Comparison of ENCODE assay signal across 10 mouse cellular contexts in the genomic region with DNA sequence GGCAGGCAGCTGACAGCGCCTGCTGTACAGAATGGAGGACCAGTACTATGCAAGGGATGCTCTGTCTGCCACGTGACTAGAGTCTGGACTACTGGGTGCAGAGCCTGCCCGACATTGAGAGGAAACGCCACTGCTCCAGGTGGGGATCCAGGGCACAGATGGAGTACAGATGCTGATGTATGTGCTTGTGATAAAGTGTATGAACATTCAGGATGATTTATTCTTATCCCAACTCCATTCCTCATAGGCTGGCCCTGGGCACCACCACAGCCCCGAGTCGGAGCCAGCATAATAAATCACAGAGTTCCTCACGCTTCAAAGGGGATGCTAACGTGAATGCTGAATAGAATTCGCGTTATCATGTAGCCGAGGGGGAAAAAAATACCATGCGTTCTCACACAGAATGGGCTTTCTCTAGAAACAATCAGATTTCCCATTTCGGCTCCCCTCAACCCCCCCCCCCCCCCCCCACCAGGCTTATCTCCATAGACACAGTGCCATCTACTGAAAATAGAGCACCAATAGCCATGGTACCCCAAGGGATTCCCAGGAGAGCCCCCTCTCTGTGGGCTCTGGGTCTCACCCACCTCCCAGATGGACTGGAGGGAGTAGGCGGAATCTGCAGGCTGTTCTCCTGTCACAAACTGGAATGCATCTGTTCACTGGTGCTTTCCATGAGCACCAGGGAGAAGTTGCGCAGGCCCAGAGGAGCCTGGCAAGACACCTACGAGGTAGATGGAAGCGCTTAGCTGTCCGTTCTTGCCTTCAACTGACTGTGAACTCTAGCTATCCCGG.
DNase-seq lines count a peak whose midpoint lies in the region; ATAC-seq lines count a peak whose summit lies in the region.
"Had no signal": no experiment of that assay in that cellular context is flagged by ENCODE, and none has a peak within 500 bp of the region (broad histone marks: within the 10 kb centered on the region; RNA-seq: fewer than 3 reads in every experiment).

No protein-coding gene starts in this region.

- no peak overlapping the region for H3K9ac ChIP-seq in neural tube, embryonic 15.5 days (replicated peaks)
- H3K9ac ChIP-seq in intestine, embryonic 15.5 days, result no peak overlapping the region

- ATAC-seq in neural tube, embryonic 15.5 days (ENCODE audit: low FRiP score), result peak; percentile 80
- ATAC-seq in intestine, embryonic 15.5 days, result no peak

- H3K4me1 ChIP-seq in neural tube, embryonic 15.5 days, result peaks cover 7% of the 10 kb centered on the region; the same call in 1 of the 2 replicates
- no peaks in the 10 kb centered on the region for H3K4me1 ChIP-seq in intestine, embryonic 15.5 days (replicated peaks)

- H3K36me3 ChIP-seq in neural tube, embryonic 15.5 days, result no peaks in the 10 kb centered on the region
- no peaks in the 10 kb centered on the region for H3K36me3 ChIP-seq in intestine, embryonic 15.5 days

- H3K4me2 ChIP-seq in neural tube, embryonic 15.5 days, result peak overlapping the region; percentile 37
- no peak overlapping the region for H3K4me2 ChIP-seq in intestine, embryonic 15.5 days (replicated peaks)

- peak; percentile 19 for DNase-seq in adrenal gland, postnatal 10 days
- no peak for DNase-seq in adrenal gland, postnatal 4 days (ENCODE audit: low spot score in 2 of 2)
- DNase-seq in frontal cortex, postnatal 10 days (ENCODE audit: low spot score in 2 of 2), result peak; percentile 64 to 78
- peak; percentile 67 to 69 for DNase-seq in layer of hippocampus, postnatal 25 days (ENCODE audit: extremely low spot score in 1 of 2, low spot score in 1 of 2)
- DNase-seq in ovary, postnatal 36 days (ENCODE audit: low spot score), result no peak
- no peak for DNase-seq in retina, postnatal 1 day
- DNase-seq: cerebellum, adult 18-20 months; spleen, adult 18-20 months had no signal

- H3K27ac ChIP-seq in neural tube, embryonic 15.5 days (replicated peaks), result no peak overlapping the region
- no peak overlapping the region for H3K27ac ChIP-seq in intestine, embryonic 15.5 days

- no peaks in the 10 kb centered on the region for H3K27me3 ChIP-seq in neural tube, embryonic 15.5 days (replicated peaks)
- H3K27me3 ChIP-seq in intestine, embryonic 15.5 days (replicated peaks), result no peaks in the 10 kb centered on the region

- no peak overlapping the region for H3K4me3 ChIP-seq in neural tube, embryonic 15.5 days (replicated peaks)
- H3K4me3 ChIP-seq in intestine, embryonic 15.5 days (replicated peaks), result no peak overlapping the region

- 44% methylated on average over 19 of the region's 19 CpGs for WGBS in neural tube, embryonic 15.5 days
- 76% methylated on average over 19 of the region's 19 CpGs for WGBS in intestine, embryonic 15.5 days

- H3K9me3 ChIP-seq in neural tube, embryonic 15.5 days (replicated peaks), result no peaks in the 10 kb centered on the region
- H3K9me3 ChIP-seq in intestine, embryonic 15.5 days, result no peaks in the 10 kb centered on the region

Comparison
In these comparisons a context has a peak if more than half of its experiments do, and no peak if none do; other contexts are left out.
1. DNase-seq: peak in adrenal gland, postnatal 10 days (single experiment), frontal cortex, postnatal 10 days (2 of 2) and layer of hippocampus, postnatal 25 days (2 of 2); none in adrenal gland, postnatal 4 days (0 of 2), ovary, postnatal 36 days (single experiment) and retina, postnatal 1 day (single experiment).